ENCODE assay signal across 18 mouse cellular contexts in genomic region chr4:104420983-104421680, GRCm38 (mm10).
DNase-seq lines count a peak whose midpoint lies in the region; ATAC-seq lines count a peak whose summit lies in the region.
"Had no signal": no experiment of that assay in that cellular context is flagged by ENCODE, and none has a peak within 500 bp of the region (broad histone marks: within the 10 kb centered on the region; RNA-seq: fewer than 3 reads in every experiment).

No protein-coding gene starts in this region.

- ATAC-seq in frontal cortex, adult (ENCODE audit: low TSS enrichment) = peak; percentile 83
- ATAC-seq: activated CD4-positive, CD25-positive, alpha-beta regulatory T cell, adult 4 months; CD4-positive, CD25-positive, alpha-beta regulatory T cell, adult 4 months; Patski had no signal

- DNase-seq in frontal cortex, postnatal 14 days (ENCODE audit: low spot score in 2 of 2) = no peak
- DNase-seq in brain, adult 2 months (ENCODE audit: low read depth, low spot score) = peak; percentile 71
- DNase-seq in embryo, embryonic 9.5 days (ENCODE audit: extremely low spot score) = no peak
- DNase-seq: adrenal gland, adult 2 months; adrenal gland, adult 8-10 months; adrenal gland, postnatal 10 days; adrenal gland, postnatal 14 days; adrenal gland, postnatal 25 days; adrenal gland, postnatal 36 days; B cell, adult 2 months; cerebellum, adult 11 months; cerebellum, adult 11-12 months; cerebellum, adult 18-20 months; cerebellum, adult 2 months had no signal
